Mouse (Mus musculus) olfactory bulb, adult 2 months (tissue): Measurements from ENCODE around the gene Adamtsl1. TPM values are rescaled to one million over a fixed set of nuclear protein-coding genes. Genes with fewer than 3 reads are reported as not detected.

Source experiments
- H3K27ac ChIP-seq: fragments of 200-500 bp; 2 replicates; pipeline ENCODE4 v1.5.1; 2012; ENCODE audit warnings: low read depth, low read length; ENCODE audit not compliant: insufficient read depth
- H3K4me1 ChIP-seq: fragments of 200-500 bp; 2 replicates; pipeline ENCODE4 v1.6.1; 2012; ENCODE audit warnings: low read length; ENCODE audit not compliant: control insufficient read depth, insufficient read depth
- H3K4me3 ChIP-seq: fragments of 200-500 bp; 2 replicates; pipeline ENCODE4 v1.5.1; 2012; ENCODE audit warnings: mild to moderate bottlenecking, low read depth, low read length, moderate library complexity; ENCODE audit not compliant: insufficient read depth
- CTCF ChIP-seq: fragments of 200-500 bp; IDR thresholded peaks from 2 replicates; pipeline ENCODE4 v1.5.1; 2012; ENCODE audit warnings: low read depth, mild to moderate bottlenecking, low read length, moderate library complexity; ENCODE audit not compliant: insufficient read depth
- POLR2A ChIP-seq: fragments of 200-500 bp; IDR thresholded peaks from 2 replicates; pipeline ENCODE4 v1.6.1; 2012; ENCODE audit warnings: mild to moderate bottlenecking, low read depth, low read length, moderate library complexity; ENCODE audit not compliant: insufficient read depth
- WGBS: fragments of 180-500 bp; shearing (Covaris S2); methylation state at CpG from one replicate; pipeline ENCODE4 v1.1.7; 2018; 5-methylcytosine and 5-hydroxymethylcytosine counted together
- polyA plus RNA-seq: library from polyadenylated mRNA; stranded (reverse); fragments of >200 nt; gene quantifications from 2 replicates; pipeline ENCODE4 v1.2.4, GENCODE M21; 2012; ENCODE audit warnings: low replicate concordance; ENCODE audit not compliant: missing spikeins, insufficient read depth, insufficient read length

The Adamtsl1 gene
- polyA plus RNA-seq, 1 experiment: not detected

DNA sequence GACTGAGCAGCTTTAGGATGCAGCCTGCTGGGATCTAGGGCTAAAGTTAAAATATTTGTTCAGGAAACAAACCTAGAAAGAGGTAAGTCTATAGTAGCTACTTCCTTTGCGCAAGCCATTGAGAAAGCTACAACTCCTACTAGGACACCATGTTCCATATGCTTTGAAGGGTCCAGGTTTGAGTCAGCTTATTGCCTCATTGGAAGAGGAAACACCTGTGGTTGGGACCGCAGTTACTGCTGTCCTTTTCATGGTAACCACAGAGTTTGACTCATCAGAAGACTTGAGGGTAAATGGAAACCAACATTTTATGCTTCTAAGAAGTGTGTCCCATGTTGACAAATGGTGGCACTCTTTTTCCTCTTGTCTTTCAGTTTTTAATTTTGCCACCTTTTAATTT, 195.7 kb downstream of the Adamtsl1 start:
- Histone ChIP-seq H3K27ac (no peak overlapping the region), H3K4me1 (peaks cover 4% of the 10 kb centered on the region; the same call in 1 of the 2 replicates), H3K4me3 (no peak overlapping the region)
- WGBS: 94% methylated on average over 2 of the region's 2 CpGs
- no peak for TF ChIP-seq POLR2A
- TF ChIP-seq CTCF: no peak

DNA sequence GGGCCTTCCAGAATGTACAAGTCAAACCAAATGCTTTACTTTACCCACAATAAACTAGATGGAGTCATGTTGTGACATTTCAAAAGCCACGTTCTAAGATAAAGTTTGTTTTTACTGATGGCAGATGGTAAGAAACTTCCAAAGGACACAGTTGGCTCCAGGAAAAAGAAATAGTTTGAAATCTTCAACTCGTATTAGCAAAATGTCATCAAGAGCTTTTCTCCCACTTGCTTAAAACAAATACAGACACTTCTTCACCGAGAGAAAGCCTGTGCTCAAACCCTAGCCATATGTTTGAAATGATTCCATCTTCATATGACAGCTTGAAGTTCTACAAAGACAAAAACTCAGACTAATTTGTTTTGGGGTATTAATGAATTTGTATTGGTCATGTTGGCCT, 211.0 kb downstream of the Adamtsl1 start:
- TF ChIP-seq CTCF (no peak), POLR2A (no peak)
- 93% methylated on average over 3 of the region's 3 CpGs for WGBS
- Histone ChIP-seq H3K27ac (no peak overlapping the region), H3K4me1 (no peaks in the 10 kb centered on the region), H3K4me3 (no peak overlapping the region)

DNA sequence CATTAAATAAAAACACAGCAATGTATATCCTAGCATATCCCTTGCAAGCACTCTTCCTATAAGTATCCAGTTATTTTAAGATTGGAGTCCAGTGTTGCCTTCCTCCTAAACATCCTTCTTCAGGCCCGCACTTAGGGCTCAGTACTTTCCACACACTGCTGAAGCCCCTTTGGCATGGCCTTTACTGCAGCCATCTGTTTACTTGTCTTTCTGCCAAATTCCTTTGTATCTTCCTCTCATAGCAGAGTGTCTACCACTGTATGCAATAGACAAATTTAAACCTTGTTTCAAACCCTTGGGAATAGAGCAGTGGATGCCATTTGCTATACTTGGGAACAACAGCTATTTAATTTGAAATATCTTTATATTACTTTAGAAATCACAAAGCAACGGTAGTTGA, 213.8 kb downstream of the Adamtsl1 start:
- TF ChIP-seq CTCF (no peak), POLR2A (no peak)
- 64% methylated on average over 2 of the region's 2 CpGs for WGBS
- Histone ChIP-seq H3K4me3 (no peak overlapping the region), H3K4me1 (no peaks in the 10 kb centered on the region), H3K27ac (no peak overlapping the region)

DNA sequence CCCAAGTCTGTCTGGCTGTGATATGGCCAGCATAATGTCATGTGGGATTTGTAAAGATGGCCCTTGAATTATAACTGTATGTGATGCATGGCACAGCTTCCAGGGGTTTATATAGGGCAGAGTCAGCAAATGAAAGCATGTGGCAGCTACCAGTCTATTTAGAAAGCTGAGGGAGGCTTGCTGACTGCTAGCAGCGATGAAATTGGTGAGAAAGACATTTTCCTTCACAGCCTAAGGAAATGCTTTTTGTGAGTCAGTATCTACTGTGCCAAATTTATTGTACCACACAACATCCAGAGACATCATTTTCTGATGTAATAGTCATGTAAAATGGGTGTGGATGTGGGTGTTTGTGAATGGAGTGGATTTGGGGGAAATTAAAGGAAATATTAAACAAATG, 214.4 kb downstream of the Adamtsl1 start:
- no peak overlapping the region for H3K27ac ChIP-seq
- TF ChIP-seq CTCF (no peak), POLR2A (no peak)
- H3K4me1 ChIP-seq: no peaks in the 10 kb centered on the region
- no peak overlapping the region for H3K4me3 ChIP-seq
- 79% methylated on average over 1 of the region's 1 CpGs for WGBS

DNA sequence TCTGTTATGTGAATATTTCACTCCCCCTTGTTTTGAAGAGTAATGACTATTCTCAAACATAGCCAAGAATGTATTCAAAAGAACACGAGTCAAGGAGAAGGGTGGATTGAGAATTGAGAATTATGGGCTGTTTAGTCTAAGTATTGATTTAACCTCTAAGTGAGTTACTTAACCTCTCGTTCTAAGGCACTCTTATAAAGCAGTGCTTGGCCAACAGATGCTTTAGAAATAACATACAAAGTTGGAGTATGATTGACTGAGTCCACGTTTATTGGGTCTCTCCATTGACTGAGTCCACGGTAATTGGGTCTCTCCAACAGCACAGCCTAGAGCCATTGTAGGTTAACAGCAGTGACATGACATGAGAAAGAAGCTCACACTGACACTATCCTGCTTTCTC, 226.5 kb downstream of the Adamtsl1 start:
- TF ChIP-seq CTCF (no peak), POLR2A (no peak)
- Histone ChIP-seq H3K4me3 (no peak overlapping the region), H3K4me1 (no peaks in the 10 kb centered on the region), H3K27ac (no peak overlapping the region)
- WGBS: 86% methylated on average over 4 of the region's 4 CpGs

DNA sequence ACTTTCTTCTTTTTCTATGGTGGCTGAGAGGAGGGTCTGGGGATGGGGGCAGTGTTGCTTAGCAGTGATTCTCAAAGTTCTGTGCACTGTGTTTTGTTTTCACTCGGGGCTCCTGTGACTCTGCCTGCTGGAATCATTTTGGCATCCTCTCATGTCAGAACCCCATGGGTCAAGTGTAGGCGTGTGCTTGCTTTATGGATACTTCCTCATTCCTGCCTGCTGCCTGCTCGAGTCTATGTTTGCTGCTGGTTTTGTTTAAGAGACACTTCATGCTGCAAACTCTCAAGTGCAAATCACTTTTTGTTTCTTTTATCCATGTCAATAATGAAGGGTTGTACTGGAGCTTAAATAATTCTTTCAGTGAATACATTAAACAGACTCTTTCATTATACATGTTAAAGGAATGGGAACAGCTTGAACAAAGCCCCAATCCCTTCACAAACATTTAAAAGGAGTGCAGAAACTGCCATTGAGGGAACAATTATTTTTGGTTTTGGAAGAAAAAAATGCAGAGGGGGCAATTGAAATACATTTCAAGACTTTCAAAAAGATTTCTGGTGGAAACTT, 227.9 kb downstream of the Adamtsl1 start:
- H3K4me3 ChIP-seq: no peak overlapping the region
- H3K27ac ChIP-seq: no peak overlapping the region
- H3K4me1 ChIP-seq: no peaks in the 10 kb centered on the region
- TF ChIP-seq POLR2A (no peak), CTCF (no peak)
- 25% methylated on average over 3 of the region's 3 CpGs for WGBS

DNA sequence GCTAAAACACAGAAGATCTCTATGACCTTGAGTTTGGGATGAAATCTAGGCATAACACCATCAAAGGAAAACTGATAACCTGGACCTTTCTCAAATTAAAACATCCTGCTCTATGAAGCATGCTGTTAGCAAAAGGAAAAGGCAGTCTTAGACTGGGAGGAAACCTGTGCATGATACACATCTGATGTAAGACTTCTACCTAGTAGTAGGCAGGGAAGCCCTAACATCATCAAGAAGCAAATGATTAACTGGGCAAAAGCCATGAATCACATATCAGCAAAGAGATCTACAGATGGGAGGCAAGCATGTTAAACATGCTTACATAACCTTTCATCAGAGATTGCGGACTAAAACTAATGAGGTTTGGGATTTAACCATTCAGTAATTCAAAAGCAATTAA, 229.5 kb downstream of the Adamtsl1 start:
- Histone ChIP-seq H3K4me1 (no peaks in the 10 kb centered on the region), H3K4me3 (no peak overlapping the region), H3K27ac (no peak overlapping the region)
- TF ChIP-seq POLR2A (no peak), CTCF (no peak)
- 100% methylated on average over 1 of the region's 1 CpGs for WGBS

DNA sequence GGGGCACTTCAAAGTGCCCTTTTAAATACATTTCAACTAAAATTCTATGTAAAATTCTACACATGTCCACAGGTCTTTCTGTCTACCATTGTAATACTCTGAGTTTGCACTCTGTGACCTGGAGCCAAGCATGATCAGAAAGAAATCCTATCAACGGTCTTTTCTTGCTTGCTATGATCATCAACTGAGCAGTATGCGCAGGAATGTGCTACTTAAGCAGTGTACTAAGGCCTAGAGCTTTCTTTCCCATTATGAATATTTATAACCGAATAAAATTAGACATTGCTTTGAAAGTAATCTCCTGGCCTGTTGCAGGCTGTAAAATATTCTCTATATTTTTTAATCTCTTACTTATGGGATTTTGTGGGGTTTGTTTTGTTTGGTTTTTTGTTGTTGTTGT, 248.7 kb downstream of the Adamtsl1 start:
- Histone ChIP-seq H3K4me3 (no peak overlapping the region), H3K4me1 (peaks cover 5% of the 10 kb centered on the region), H3K27ac (no peak overlapping the region)
- TF ChIP-seq POLR2A: no peak
- no peak for TF ChIP-seq CTCF
- 83% methylated on average over 3 of the region's 3 CpGs for WGBS

DNA sequence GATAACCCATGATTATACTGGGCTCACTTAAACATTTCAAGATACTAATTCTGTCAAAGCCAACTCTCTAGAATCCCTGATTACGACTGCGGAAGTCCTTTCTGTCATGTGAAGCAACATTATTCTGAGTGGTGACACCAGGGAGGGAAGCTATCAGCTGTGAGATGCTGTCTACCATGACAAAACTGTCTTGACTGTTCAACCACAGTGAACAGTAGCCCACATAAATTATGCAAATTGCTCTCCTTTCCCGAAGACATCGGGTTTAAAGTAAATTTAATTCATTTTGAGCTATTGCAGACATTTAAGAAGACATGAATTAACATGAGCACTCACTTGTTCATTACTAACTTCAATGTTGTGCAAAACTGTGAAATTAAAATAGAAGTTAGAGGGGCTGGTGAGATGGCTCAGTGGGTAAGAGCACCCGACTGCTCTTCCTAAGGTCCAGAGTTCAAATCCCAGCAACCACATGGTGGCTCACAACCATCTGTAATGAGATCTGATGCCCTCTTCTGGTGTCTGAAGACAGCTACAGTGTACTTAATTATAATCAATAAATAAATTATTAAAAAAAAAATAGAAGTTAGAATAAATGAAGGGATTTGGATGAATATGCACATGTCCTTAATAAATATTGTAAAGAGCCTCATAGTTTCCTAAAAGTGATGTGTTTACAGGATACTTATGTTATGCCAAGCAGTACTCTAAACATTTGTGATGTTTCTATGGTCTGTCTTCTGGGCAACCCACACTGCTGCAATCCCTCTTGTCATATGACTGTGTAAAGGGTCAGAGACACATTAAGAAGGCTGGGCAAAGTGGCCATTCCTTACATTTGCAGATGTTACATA, 249.4 kb downstream of the Adamtsl1 start:
- TF ChIP-seq CTCF (no peak), POLR2A (no peak)
- no peak overlapping the region for H3K4me3 ChIP-seq
- H3K4me1 ChIP-seq: peaks cover 5% of the 10 kb centered on the region
- WGBS: 57% methylated on average over 5 of the region's 5 CpGs
- H3K27ac ChIP-seq: no peak overlapping the region
